Mouse (Mus musculus): Measurements from ENCODE around the gene Mcm7.
"Not testable (repeated sequence)": the region's sequence is repeated elsewhere in the genome, so short reads cannot be mapped to it uniquely, and the experiment has no call there.

Gene Mcm7

DNA sequence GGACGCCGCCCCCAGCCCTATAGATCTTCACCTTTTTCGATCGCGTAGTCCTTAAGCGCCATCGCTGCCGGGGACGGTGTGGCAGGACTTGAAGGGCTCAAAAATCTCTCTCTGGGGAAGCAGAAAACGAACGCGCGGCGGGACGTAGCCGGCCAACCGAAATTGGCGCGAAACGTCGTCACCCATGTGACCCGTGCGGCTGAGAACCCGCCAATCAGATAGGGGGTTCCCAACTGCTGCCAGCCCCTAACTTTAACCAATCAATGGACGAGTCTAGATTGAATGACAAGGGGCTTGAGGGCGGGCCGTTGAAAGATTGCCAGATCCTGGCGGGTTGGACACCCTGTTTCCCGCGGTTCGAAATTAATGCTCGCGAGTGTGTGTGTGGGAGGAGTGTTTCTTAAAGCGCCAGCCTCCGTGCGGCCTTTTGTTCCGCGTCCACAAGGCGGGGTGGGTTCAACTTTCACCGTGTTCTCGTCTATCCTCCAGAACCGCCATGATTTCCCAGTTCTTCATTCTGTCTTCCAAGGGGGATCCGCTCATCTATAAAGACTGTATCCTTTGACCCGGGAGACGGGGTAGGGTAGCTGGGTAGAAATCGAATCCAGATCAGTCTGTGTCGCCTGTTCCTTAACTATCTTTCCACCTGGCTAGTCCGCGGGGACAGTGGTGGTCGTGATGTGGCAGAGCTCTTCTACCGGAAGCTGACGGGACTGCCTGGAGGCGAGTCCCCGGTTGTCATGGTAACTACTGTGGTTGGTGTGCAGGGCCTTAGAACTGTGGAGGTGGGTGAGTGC is at the start of gene Mcm7, which contains the start of gene Ap4m1:
Gene Mcm7, minus strand, starts transcription at position 728 of the 797 bp plus-strand sequence.
Gene Ap4m1, plus strand, starts transcription at position 308 of the 797 bp plus-strand sequence.
- DNase-seq (ENCODE audit: low read depth, low spot score) = peak; percentile 92

- no peak for DNase-seq (ENCODE audit: low read depth, low spot score)
Observed at GRCm38 (mm10) chr5:138219864-138220263, 47.6 kb upstream of the Mcm7 start.

DNA sequence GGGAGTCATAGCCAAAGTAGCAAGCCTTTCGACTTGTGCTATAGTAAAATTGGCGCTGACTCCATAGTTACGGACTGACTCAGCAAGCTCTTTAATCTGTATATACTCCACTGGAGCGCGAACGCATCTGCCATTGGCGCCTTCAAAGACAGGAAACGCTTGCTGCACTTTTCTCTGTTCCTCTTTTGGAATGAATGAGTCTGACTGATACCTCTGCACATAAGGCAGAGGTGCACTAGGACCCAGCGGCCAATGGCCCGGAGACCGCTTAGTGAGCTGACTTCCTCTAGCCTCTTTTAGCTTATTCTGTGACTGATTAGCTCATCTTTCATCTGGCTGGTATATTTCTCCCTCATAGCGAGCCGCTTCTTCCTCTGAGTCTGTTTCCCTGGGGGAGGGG is 44.4 kb upstream of the Mcm7 start:
- DNase-seq (ENCODE audit: low read depth, low spot score) = not testable (repeated sequence)

DNA sequence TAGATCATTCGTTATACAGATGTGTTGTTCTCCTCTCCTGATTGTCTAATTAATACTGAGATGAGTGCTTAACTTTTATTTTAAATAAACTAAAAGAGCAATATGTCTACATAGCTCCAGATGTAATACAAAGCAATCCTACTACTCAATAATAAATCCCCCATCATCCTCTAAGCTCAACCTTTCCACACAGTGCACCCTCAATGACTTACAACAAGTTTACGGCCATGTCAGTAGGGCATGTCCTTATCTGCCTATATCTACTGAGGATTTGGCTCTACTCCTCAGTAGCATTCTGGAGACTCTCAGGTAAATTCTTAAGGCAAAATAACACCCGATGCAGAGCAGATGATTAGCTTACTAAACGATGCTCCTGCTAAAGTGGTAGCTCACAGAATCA is 35.7 kb upstream of the Mcm7 start:
- no peak for DNase-seq (ENCODE audit: low read depth, low spot score)

DNA sequence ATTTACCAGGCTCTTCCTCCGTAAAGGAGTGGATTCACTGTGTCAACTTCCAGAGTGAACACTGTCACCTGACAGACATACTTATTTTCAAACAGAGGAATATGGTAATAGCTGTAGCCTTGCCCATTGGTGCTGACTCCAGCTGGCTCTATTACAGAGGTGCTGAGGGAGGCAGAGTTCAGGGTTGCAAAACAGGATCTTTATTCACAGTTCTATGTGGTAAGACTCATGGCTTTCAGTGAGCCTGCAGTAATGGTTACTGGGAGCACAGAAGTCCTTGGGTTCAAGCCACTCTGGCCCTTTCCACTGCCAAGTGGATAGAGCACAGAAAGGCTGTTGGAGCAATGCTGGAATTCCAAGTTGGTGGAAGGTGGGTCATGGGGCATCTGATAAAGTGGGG is 35.0 kb upstream of the Mcm7 start:
- no peak for DNase-seq (ENCODE audit: low read depth, low spot score)

GRCm38 (mm10) chr5:138202086-138202485 is 29.9 kb upstream of the Mcm7 start:
- DNase-seq (ENCODE audit: low read depth, low spot score) = no peak

- no peak for DNase-seq (ENCODE audit: low read depth, low spot score)
Observed at GRCm38 (mm10) chr5:138199576-138199975, 27.4 kb upstream of the Mcm7 start.

GRCm38 (mm10) chr5:138195463-138195862 is 23.2 kb upstream of the Mcm7 start:
- DNase-seq (ENCODE audit: low read depth, low spot score) = no peak

GRCm38 (mm10) chr5:138194755-138195345 is 22.6 kb upstream of the Mcm7 start:
- no peak for DNase-seq (ENCODE audit: low read depth, low spot score)

- peak; percentile 88 for DNase-seq (ENCODE audit: low read depth, low spot score)
Observed at GRCm38 (mm10) chr5:138193771-138194727, 21.8 kb upstream of the Mcm7 start, which contains the start of gene Mblac1. TSS of gene Mblac1 (plus strand) at chr5:138194314.

DNA sequence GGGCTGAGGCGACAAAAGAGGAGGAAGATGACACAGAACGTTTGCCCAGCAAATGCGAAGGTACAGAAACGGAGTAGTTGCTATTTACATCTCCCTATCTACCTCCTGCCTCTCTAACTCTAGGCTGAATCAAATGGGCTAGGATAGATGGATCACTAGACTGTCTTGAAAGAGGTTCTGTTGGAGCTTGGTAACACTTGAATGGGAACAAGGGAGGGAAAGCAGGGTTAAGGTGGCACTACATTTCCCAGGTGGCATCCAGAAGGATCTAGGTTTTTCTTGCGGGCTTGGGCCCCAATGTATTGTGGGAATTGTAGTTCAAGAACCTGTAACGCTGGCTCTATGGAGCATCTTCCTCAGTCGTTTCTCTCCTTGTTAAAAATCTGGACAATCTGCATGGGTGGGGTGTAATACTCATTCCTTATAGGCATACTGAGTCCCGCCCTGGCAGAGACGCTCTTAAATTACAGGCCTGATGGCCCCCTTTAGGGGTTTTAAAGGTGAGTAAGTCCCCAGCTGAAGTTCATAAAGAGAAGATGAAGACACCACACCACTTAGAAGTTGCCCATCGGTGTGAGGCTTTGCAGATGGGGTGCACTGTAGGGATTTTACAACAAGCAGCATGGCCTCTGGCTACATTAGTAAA is 15.6 kb upstream of the Mcm7 start:
- DNase-seq (ENCODE audit: low read depth, low spot score) = peak; percentile 77

DNA sequence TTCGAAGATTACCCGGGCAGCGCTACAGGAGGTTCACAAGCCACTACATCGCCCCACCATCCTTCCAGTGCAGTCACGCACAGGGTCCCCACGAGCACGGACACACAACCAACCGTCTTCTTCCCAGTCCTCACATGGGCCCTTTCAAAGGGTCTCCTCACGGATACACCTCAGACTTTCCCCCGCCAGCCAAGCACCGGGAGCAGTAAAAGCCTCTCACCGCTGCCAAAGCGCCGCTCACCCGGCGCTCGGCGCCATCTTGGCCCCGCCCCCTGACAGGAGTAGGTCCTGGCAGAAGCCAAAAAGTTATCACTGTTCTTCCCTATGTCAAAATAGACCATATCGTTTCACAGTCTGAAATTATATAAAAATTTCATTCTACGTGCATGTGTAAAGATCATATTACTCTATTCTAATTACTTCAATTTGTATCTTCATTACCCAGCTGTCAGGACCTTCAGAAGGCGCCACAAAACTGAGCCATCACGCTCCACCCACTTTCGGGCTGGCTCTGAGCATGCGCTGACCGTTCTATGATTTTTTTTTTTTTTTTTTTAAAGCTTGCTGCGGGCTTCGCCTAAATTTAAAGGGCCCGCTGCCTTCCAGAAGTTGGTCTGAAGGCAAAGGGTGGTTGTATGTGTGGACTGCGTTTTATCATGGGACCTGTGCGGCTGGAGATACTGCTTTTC is 14.9 kb upstream of the Mcm7 start, which contains the start of the genes Taf6 and Cnpy4:
Gene Taf6, minus strand, starts transcription at position 502 of the 689 bp plus-strand sequence.
Gene Cnpy4, plus strand, starts transcription at position 536 of the 689 bp plus-strand sequence.
- peak; percentile 88 for DNase-seq (ENCODE audit: low read depth, low spot score)

- DNase-seq (ENCODE audit: low read depth, low spot score) = no peak
Observed at GRCm38 (mm10) chr5:138173217-138173616, 995 bp upstream of the Mcm7 start.

DNA sequence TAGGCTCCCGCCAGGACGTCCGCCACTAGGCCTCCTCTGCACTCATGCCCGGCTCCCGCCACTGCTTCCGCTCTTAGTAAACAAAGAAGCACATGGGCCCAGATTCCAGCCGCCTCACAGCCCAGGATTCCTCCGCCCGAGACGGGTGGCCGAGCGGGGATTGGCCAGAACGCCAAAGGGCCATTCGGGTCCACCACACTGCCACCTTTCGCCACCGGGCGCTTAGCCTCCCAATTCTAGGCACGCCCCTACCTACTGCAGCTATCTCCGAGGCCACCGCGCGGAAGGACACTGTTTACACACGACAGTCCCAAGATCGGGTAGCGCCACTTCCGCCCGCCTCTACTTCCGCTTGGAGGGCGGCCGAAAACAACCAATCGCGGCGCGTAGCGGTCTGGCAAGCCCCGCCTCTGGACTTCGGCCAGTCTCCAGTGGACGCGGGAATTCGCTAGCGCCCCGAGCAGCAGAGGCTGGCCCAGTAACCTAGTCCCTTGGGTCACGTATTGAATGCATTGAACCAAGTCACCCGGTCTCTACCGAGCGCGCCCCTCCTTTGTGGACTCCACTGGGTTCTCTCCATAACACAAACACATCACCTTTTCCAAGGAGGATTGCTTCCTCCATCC is 1.2 kb downstream of the Mcm7 start:
- DNase-seq (ENCODE audit: low read depth, low spot score) = peak; percentile 89

DNA sequence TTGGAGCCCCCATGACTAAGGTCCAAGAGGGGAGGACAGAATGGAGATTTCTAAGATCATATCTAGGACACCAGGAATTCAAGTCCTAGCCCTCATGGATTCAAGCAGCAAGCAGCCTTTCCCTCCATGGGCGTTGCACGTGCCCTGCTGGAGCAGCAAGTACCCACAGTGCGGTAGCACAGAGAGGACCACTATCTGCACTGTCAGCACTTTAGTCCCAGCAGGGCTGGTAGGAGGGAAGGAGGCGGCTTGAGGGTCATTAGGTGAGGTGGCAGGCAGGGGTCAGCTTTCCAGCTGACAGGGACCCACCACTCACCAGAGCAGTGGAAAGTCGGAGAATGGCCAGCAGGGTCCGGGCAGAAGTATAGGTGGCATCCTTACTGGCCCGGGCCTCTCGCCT is 6.6 kb downstream of the Mcm7 start:
- no peak for DNase-seq (ENCODE audit: low read depth, low spot score)

- DNase-seq (ENCODE audit: low read depth, low spot score) = no peak
Observed at GRCm38 (mm10) chr5:138163610-138164009, 8.6 kb downstream of the Mcm7 start.

GRCm38 (mm10) chr5:138163046-138163445 is 9.2 kb downstream of the Mcm7 start:
- DNase-seq (ENCODE audit: low read depth, low spot score) = no peak

- DNase-seq (ENCODE audit: low read depth, low spot score) = peak; percentile 84
Observed at GRCm38 (mm10) chr5:138160842-138161665, 11.2 kb downstream of the Mcm7 start, which contains the start of gene Cops6. TSS of gene Cops6 (plus strand) at chr5:138161071.

DNA sequence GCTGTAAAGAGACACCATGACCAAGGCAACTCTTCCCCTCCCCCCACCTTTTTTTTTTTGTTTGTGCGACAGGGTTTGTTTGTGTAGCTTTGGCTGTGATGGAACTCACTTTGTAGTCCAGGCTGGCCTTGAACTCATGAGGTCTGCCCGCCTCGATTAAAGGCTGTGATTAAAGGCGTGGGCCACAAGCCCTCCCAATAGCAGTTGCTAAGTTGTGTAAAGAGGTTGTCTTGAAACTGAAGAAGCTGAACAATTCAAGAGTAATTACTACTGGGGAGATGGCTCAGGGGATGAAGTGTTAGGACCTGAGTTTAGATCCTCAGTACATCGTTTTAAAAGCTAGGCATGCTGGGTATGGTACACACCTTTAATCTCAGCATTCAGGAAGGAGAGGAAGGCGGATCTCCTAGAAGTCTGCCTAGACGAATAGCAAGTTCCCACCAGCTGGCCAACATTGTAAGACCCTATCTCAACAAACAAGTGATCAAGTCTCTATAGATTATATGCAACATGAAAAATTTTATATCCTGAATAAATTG is 11.9 kb downstream of the Mcm7 start:
- no peak for DNase-seq (ENCODE audit: low read depth, low spot score)

Data from c-Kit-negative CD71-positive TER-119-positive erythroid progenitor cells, embryonic 14.5 days (primary cell).